8 mouse cellular contexts compared by ENCODE assay signal in genomic region chr1:172297611-172298537, GRCm38 (mm10). TPM values are rescaled to one million over a fixed set of nuclear protein-coding genes. Genes with fewer than 3 reads are reported as not detected.
DNase-seq lines count a peak whose midpoint lies in the region; ATAC-seq and TF ChIP-seq lines count a peak whose summit lies in the region.

Atp1a2 (minus strand) TSS chr1:172298064.

- H3K4me1 ChIP-seq in hindbrain, postnatal 0 days (ENCODE audit: insufficient read depth, low read length), result peaks cover 20% of the 10 kb centered on the region
- peaks cover 57% of the 10 kb centered on the region for H3K4me1 ChIP-seq in olfactory bulb, adult 2 months (ENCODE audit: control insufficient read depth, insufficient read depth, low read length)

- TF ChIP-seq POLR2A in olfactory bulb, adult 2 months (IDR thresholded peaks at IDR 0.05; ENCODE audit: insufficient read depth, low read depth, low read length), result peak; percentile 54; the same call in 1 of the 2 replicates

- no peaks in the 10 kb centered on the region for H3K9me3 ChIP-seq in hindbrain, postnatal 0 days (ENCODE audit: low read length)

- DNase-seq in cerebellum, postnatal 14 days, result peak; percentile 30 to 36
- DNase-seq in cerebellum, adult 11 months, result no peak
- peak; percentile 78 for DNase-seq in embryo, embryonic 10.5 days (ENCODE audit: low spot score)
- peak in 1 of 2 experiments; percentile 67 for DNase-seq in gastrocnemius, postnatal 4 days (ENCODE audit: low spot score in 2 of 2)
- peak; percentile 76 for DNase-seq in hindbrain, postnatal 0 days (ENCODE audit: low spot score)
- DNase-seq in lung, adult 18-20 months, result peak; percentile 42 to 49
- no peak for DNase-seq in c-Kit-positive CD71-positive TER-119-positive erythroid progenitor cells, embryonic 14.5 days (ENCODE audit: low spot score)

- H3K9ac ChIP-seq in hindbrain, postnatal 0 days (replicated peaks; ENCODE audit: low read length), result peak within 1 kb of the TSS; percentile 61

- H3K4me2 ChIP-seq in hindbrain, postnatal 0 days (ENCODE audit: low read depth, low read length), result peak within 1 kb of the TSS; percentile 53

- ATAC-seq in hindbrain, postnatal 0 days, result peak; percentile 50

- H3K4me3 ChIP-seq in hindbrain, postnatal 0 days (ENCODE audit: low read length), result peak within 1 kb of the TSS; percentile 39
- H3K4me3 ChIP-seq in olfactory bulb, adult 2 months (ENCODE audit: insufficient read depth, low read depth, low read length), result peak within 1 kb of the TSS; percentile 46

- peak within 1 kb of the TSS; percentile 87 for H3K27ac ChIP-seq in hindbrain, postnatal 0 days
- H3K27ac ChIP-seq in olfactory bulb, adult 2 months (ENCODE audit: insufficient read depth, low read depth, low read length), result peak within 1 kb of the TSS; percentile 81

- H3K27me3 ChIP-seq in hindbrain, postnatal 0 days (ENCODE audit: insufficient read depth, low read length), result no peaks in the 10 kb centered on the region

- H3K36me3 ChIP-seq in hindbrain, postnatal 0 days (ENCODE audit: insufficient read depth, low read length), result no peaks in the 10 kb centered on the region

- WGBS in hindbrain, postnatal 0 days, result 10% methylated on average over 16 of the region's 16 CpGs
- 18% methylated on average over 16 of the region's 16 CpGs for WGBS in olfactory bulb, adult 2 months

- no peak for TF ChIP-seq CTCF in hindbrain, postnatal 0 days (IDR thresholded peaks at IDR 0.05; ENCODE audit: low read depth)
- TF ChIP-seq CTCF in olfactory bulb, adult 2 months (IDR thresholded peaks at IDR 0.05; ENCODE audit: insufficient read depth, low read depth, low read length), result no peak

RNA-seq across cellular contexts. Expression of gene Atp1a2, which starts in this region (rescaled TPM):
- 100 to 1,000 TPM; 454 to 465 TPM for total RNA-seq in gastrocnemius, postnatal 4 days (2021)
- total RNA-seq in hindbrain, postnatal 0 days (2014; rRNA removed), result 546 and 572 TPM in 2 replicates
- polyA plus RNA-seq in hindbrain, postnatal 0 days (2015; fragmentation: Nextera tagmentation; extraction: Ambion mirVana), result 119 and 123 TPM in 2 replicates
- 130 and 318 TPM in 2 replicates for polyA plus RNA-seq in olfactory bulb, adult 2 months (2012; ENCODE audit: insufficient read depth, insufficient read length, low replicate concordance, missing spikeins)

Comparison
In these comparisons a context has a peak if more than half of its experiments do, and no peak if none do; other contexts are left out.
1. DNase-seq: peak in cerebellum, postnatal 14 days (2 of 2), embryo, embryonic 10.5 days (single experiment), hindbrain, postnatal 0 days (single experiment) and lung, adult 18-20 months (2 of 2); none in cerebellum, adult 11 months (single experiment) and c-Kit-positive CD71-positive TER-119-positive erythroid progenitor cells, embryonic 14.5 days (single experiment).